Mouse (Mus musculus) hindbrain, postnatal 0 days (tissue): ENCODE results near the gene Elf2. TPM values are rescaled to one million over a fixed set of nuclear protein-coding genes. Genes with fewer than 3 reads are reported as not detected.
A peak's percentile ranks its signal among the peaks of the same experiment; 100 is the strongest.
"Not testable (repeated sequence)": the region's sequence is repeated elsewhere in the genome, so short reads cannot be mapped to it uniquely, and the experiment has no call there.

ENCODE experiments used
- ATAC-seq: fragments of 200-750 bp; cut with Nextera tagmentation; 2 replicates; pipeline ENCODE4 v1.8.0; 2017; ENCODE audit warnings: mild to moderate bottlenecking, moderate TSS enrichment, moderate library complexity
- DNase-seq: peaks from one replicate; pipeline ENCODE4 v3.0.0-alpha.2; 2015; ENCODE audit warnings: low spot score
- H3K27ac ChIP-seq: fragments of 300-500 bp; sonication (generic); 2 replicates; pipeline ENCODE4 v1.5.1; 2014; ENCODE audit warnings: mild to moderate bottlenecking
- H3K27me3 ChIP-seq: fragments of 300-500 bp; sonication (generic); 2 replicates; pipeline ENCODE4 v1.6.1; 2014; ENCODE audit warnings: low read length, mixed read lengths; ENCODE audit not compliant: insufficient read depth
- H3K36me3 ChIP-seq: fragments of 300-500 bp; sonication (generic); 2 replicates; pipeline ENCODE4 v1.6.1; 2014; ENCODE audit warnings: low read length, mixed read lengths; ENCODE audit not compliant: insufficient read depth
- H3K4me1 ChIP-seq: fragments of 300-500 bp; sonication (generic); 2 replicates; pipeline ENCODE4 v1.6.1; 2014; ENCODE audit warnings: antibody characterized with exemption, low read length, mixed read lengths; ENCODE audit not compliant: insufficient read depth
- H3K4me2 ChIP-seq: fragments of 300-500 bp; sonication (generic); 2 replicates; pipeline ENCODE4 v1.6.1; 2014; ENCODE audit warnings: low read depth, mild to moderate bottlenecking, low read length, moderate library complexity, mixed read lengths
- H3K4me3 ChIP-seq: fragments of 300-500 bp; sonication (generic); 2 replicates; pipeline ENCODE4 v1.5.1; 2014; ENCODE audit warnings: low read length
- H3K9ac ChIP-seq: fragments of 300-500 bp; sonication (generic); replicated peaks from 2 replicates; pipeline ENCODE4 v1.6.1; 2014; ENCODE audit warnings: mild to moderate bottlenecking, low read length, moderate library complexity, mixed read lengths
- H3K9me3 ChIP-seq: fragments of 300-500 bp; sonication (generic); 2 replicates; pipeline ENCODE4 v1.6.1; 2016; ENCODE audit warnings: low read length, mixed read lengths
- CTCF ChIP-seq: IDR thresholded peaks from 2 replicates; pipeline ENCODE4 v1.5.1; 2016; ENCODE audit warnings: antibody characterized with exemption, control low read depth, low read depth
- WGBS: fragments of 180-500 bp; shearing (Covaris S2); extraction: QIAGEN DNeasy Blood & Tissue Kit; methylation state at CpG from one replicate; pipeline ENCODE4 v1.1.7; 2014; 5-methylcytosine and 5-hydroxymethylcytosine counted together
- polyA plus RNA-seq: library from polyadenylated mRNA; unstranded; fragments of >200 nt; fragmentation: Nextera tagmentation; extraction: Ambion mirVana; gene quantifications from 2 replicates; pipeline ENCODE4 v1.2.1, GENCODE M21; 2015
- total RNA-seq: library from RNA; depleted of rRNA; stranded (reverse); fragments of >200 nt; gene quantifications from 2 replicates; pipeline ENCODE4 v1.2.3, GENCODE M21; 2014

Elf2 gene
- total and polyA plus RNA-seq, 2 experiments from 2014 or later: 32.6 to 47.8 TPM

- Histone ChIP-seq H3K4me2 (no peak overlapping the region), H3K4me3 (no peak overlapping the region), H3K27me3 (no peaks in the 10 kb centered on the region), H3K4me1 (0 out of 2 replicates have a peak, but pooled peaks cover 5% of the 10 kb centered on the region), H3K36me3 (no peaks in the 10 kb centered on the region), H3K9ac (no peak overlapping the region), H3K27ac (no peak overlapping the region), H3K9me3 (no peaks in the 10 kb centered on the region)
- DNase-seq (no peak), ATAC-seq (no peak)
- 77% methylated on average over 3 of the region's 3 CpGs for WGBS
- TF ChIP-seq CTCF: no peak
Observed at GRCm38 (mm10) chr3:51354034-51354427, 13.6 kb upstream of the Elf2 start.

- no peaks in the 10 kb centered on the region for H3K9me3 ChIP-seq
- WGBS: 77% methylated on average over 4 of the region's 4 CpGs
- 0 out of 2 replicates have a peak, but pooled peaks cover under 1% of the 10 kb centered on the region for H3K4me1 ChIP-seq
- no peak overlapping the region for H3K27ac ChIP-seq
- peak; percentile 63 for TF ChIP-seq CTCF
- ATAC-seq (no peak), DNase-seq (peak; percentile 40)
- no peak overlapping the region for H3K4me3 ChIP-seq
- no peaks in the 10 kb centered on the region for H3K27me3 ChIP-seq
- H3K36me3 ChIP-seq: no peaks in the 10 kb centered on the region
- H3K9ac ChIP-seq: no peak overlapping the region
- H3K4me2 ChIP-seq: no peak overlapping the region
Observed at GRCm38 (mm10) chr3:51353325-51354033, 13.0 kb upstream of the Elf2 start.

DNA sequence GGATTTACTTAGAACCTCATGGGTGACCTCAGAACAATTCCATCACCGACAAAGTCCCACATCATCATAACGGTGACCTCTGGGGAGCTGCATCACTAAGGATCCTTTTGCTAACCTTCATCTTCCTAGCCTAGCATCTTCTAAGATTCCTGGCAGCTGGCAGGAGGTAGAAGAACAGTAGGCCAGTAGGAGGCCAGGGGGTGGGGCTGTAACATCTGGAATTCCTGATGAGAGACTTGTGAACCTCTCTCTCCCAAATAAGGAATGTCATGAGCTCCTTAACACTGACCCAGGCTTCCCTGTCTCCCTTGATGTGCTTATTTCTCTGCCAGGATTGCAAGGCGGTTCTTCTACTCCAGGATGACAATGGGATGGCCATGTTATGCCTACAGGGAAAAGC lies 10.3 kb upstream of the Elf2 start:
- no peak for DNase-seq

GRCm38 (mm10) chr3:51348646-51349238 lies 8.3 kb upstream of the Elf2 start:
- H3K4me3 ChIP-seq: no peak overlapping the region
- no peak overlapping the region for H3K9ac ChIP-seq
- no peak overlapping the region for H3K4me2 ChIP-seq
- DNase-seq (no peak), ATAC-seq (no peak)
- H3K27ac ChIP-seq: no peak overlapping the region
- H3K4me1 ChIP-seq: no peaks in the 10 kb centered on the region
- TF ChIP-seq CTCF: no peak
- H3K36me3 ChIP-seq: no peaks in the 10 kb centered on the region
- H3K27me3 ChIP-seq: no peaks in the 10 kb centered on the region
- no peaks in the 10 kb centered on the region for H3K9me3 ChIP-seq
- 54% methylated on average over 3 of the region's 3 CpGs for WGBS

More for the DNA sequence above, 10.3 kb upstream of the Elf2 start:
- H3K9ac ChIP-seq: no peak overlapping the region
- no peaks in the 10 kb centered on the region for H3K4me1 ChIP-seq
- H3K4me3 ChIP-seq: no peak overlapping the region
- H3K27ac ChIP-seq: no peak overlapping the region
- WGBS: 27% methylated on average over 3 of the region's 3 CpGs
- ATAC-seq: no peak
- no peak for TF ChIP-seq CTCF
- no peaks in the 10 kb centered on the region for H3K27me3 ChIP-seq
- no peaks in the 10 kb centered on the region for H3K36me3 ChIP-seq
- H3K9me3 ChIP-seq: no peaks in the 10 kb centered on the region
- H3K4me2 ChIP-seq: no peak overlapping the region

GRCm38 (mm10) chr3:51345017-51345416 lies 4.6 kb upstream of the Elf2 start:
- not testable (repeated sequence) for H3K4me3 ChIP-seq, H3K4me1 ChIP-seq, ATAC-seq, H3K9ac ChIP-seq, H3K27me3 ChIP-seq, H3K36me3 ChIP-seq, H3K4me2 ChIP-seq, H3K9me3 ChIP-seq, H3K27ac ChIP-seq, DNase-seq
- WGBS: 95% methylated on average over 2 of the region's 2 CpGs

GRCm38 (mm10) chr3:51344182-51344581 lies 3.7 kb upstream of the Elf2 start:
- H3K9me3 ChIP-seq, H3K27me3 ChIP-seq, H3K9ac ChIP-seq, ATAC-seq, H3K36me3 ChIP-seq, DNase-seq, H3K4me1 ChIP-seq, H3K27ac ChIP-seq, H3K4me2 ChIP-seq, H3K4me3 ChIP-seq: not testable (repeated sequence)
- 90% methylated on average over 6 of the region's 6 CpGs for WGBS

DNA sequence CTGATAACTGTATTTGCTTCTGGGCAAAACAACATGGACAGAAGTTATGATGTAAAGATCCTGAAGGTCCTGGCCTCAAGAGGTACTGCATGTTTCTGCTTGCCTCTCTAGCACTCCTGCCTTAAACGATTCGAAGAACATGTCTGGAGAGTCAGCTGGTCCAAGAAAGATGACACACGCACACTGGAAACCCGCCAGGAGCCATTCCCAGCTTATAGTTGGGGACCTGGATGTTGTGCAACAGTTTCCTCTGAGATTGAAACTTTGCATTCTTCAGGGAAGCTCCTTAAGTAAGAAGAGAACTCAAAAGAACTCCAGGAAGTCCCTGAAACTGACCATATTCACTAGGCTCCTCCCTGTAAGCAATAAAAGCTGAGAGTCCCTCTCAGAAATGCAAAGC lies 2.8 kb upstream of the Elf2 start:
- Histone ChIP-seq H3K4me2 (no peak overlapping the region), H3K9me3 (no peaks in the 10 kb centered on the region), H3K27ac (no peak overlapping the region), H3K4me1 (0 out of 2 replicates have a peak, but pooled peaks cover 3% of the 10 kb centered on the region), H3K27me3 (no peaks in the 10 kb centered on the region), H3K4me3 (no peak overlapping the region), H3K36me3 (no peaks in the 10 kb centered on the region), H3K9ac (no peak overlapping the region)
- ATAC-seq: no peak
- no peak for DNase-seq
- WGBS: 84% methylated on average over 4 of the region's 4 CpGs
- no peak for TF ChIP-seq CTCF
